Mouse (Mus musculus): ENCODE measurements around the gene Rtf2.

Gene Rtf2

GRCm38 (mm10) chr2:172439843-172440639 is at the start of gene Rtf2:
Rtf2 (plus strand) TSS chr2:172440556.
- peak; percentile 99 to 100 for DNase-seq

GRCm38 (mm10) chr2:172392041-172392521 is 48.3 kb upstream of the Rtf2 start:
- DNase-seq = no peak

GRCm38 (mm10) chr2:172393391-172394051 is 46.8 kb upstream of the Rtf2 start, which contains the start of gene Cass4:
Cass4 (plus strand) TSS chr2:172393794.
- DNase-seq = peak; percentile 74 to 83

- DNase-seq = no peak
Measured at GRCm38 (mm10) chr2:172394052-172394392, 46.3 kb upstream of the Rtf2 start.

GRCm38 (mm10) chr2:172394671-172395070 is 45.7 kb upstream of the Rtf2 start:
- DNase-seq = no peak

- DNase-seq = peak in 1 of 2 experiments; percentile 49
Measured at GRCm38 (mm10) chr2:172395961-172396360, 44.4 kb upstream of the Rtf2 start.

- DNase-seq = peak; percentile 34 to 40
Measured at GRCm38 (mm10) chr2:172399901-172400300, 40.5 kb upstream of the Rtf2 start.

- peak; percentile 52 to 62 for DNase-seq
Measured at GRCm38 (mm10) chr2:172401116-172401825, 39.1 kb upstream of the Rtf2 start.

GRCm38 (mm10) chr2:172404239-172404638 is 36.1 kb upstream of the Rtf2 start:
- no peak for DNase-seq

GRCm38 (mm10) chr2:172405011-172405410 is 35.3 kb upstream of the Rtf2 start:
- DNase-seq = no peak

- peak in 1 of 2 experiments; percentile 43 for DNase-seq
Measured at GRCm38 (mm10) chr2:172406173-172406572, 34.2 kb upstream of the Rtf2 start.

- DNase-seq = no peak
Measured at GRCm38 (mm10) chr2:172407499-172407898, 32.9 kb upstream of the Rtf2 start.

- DNase-seq = no peak
Measured at GRCm38 (mm10) chr2:172410686-172411085, 29.7 kb upstream of the Rtf2 start.

- peak; percentile 55 to 91 for DNase-seq
Measured at GRCm38 (mm10) chr2:172411091-172411490, 29.3 kb upstream of the Rtf2 start.

GRCm38 (mm10) chr2:172412454-172412853 is 27.9 kb upstream of the Rtf2 start:
- DNase-seq = peak; percentile 69 to 92

- peak in 1 of 2 experiments; percentile 47 for DNase-seq
Measured at GRCm38 (mm10) chr2:172413273-172413672, 27.1 kb upstream of the Rtf2 start.

- DNase-seq = no peak
Measured at GRCm38 (mm10) chr2:172413894-172414293, 26.5 kb upstream of the Rtf2 start.

- no peak for DNase-seq
Measured at GRCm38 (mm10) chr2:172416218-172416617, 24.1 kb upstream of the Rtf2 start.

- DNase-seq = no peak
Measured at GRCm38 (mm10) chr2:172416876-172417275, 23.5 kb upstream of the Rtf2 start.

- DNase-seq = no peak
Measured at GRCm38 (mm10) chr2:172418208-172418607, 22.1 kb upstream of the Rtf2 start.

- DNase-seq = peak; percentile 36 to 65
Measured at GRCm38 (mm10) chr2:172430609-172431008, 9.7 kb upstream of the Rtf2 start.

GRCm38 (mm10) chr2:172433746-172434145 is 6.6 kb upstream of the Rtf2 start:
- DNase-seq = no peak

GRCm38 (mm10) chr2:172437371-172437952 is 2.9 kb upstream of the Rtf2 start:
- no peak for DNase-seq

Data from lung, postnatal 4 days (tissue).